Mouse (Mus musculus) retina, adult 2 months (tissue): ENCODE measurements around the gene Fam20b.
A peak's percentile ranks its signal among the peaks of the same experiment; 100 is the strongest.

Source experiments
- DNase-seq: peaks from one replicate; pipeline ENCODE4 v3.0.0-alpha.2; 2012; ENCODE audit warnings: low read depth, low spot score

Fam20b gene

DNA sequence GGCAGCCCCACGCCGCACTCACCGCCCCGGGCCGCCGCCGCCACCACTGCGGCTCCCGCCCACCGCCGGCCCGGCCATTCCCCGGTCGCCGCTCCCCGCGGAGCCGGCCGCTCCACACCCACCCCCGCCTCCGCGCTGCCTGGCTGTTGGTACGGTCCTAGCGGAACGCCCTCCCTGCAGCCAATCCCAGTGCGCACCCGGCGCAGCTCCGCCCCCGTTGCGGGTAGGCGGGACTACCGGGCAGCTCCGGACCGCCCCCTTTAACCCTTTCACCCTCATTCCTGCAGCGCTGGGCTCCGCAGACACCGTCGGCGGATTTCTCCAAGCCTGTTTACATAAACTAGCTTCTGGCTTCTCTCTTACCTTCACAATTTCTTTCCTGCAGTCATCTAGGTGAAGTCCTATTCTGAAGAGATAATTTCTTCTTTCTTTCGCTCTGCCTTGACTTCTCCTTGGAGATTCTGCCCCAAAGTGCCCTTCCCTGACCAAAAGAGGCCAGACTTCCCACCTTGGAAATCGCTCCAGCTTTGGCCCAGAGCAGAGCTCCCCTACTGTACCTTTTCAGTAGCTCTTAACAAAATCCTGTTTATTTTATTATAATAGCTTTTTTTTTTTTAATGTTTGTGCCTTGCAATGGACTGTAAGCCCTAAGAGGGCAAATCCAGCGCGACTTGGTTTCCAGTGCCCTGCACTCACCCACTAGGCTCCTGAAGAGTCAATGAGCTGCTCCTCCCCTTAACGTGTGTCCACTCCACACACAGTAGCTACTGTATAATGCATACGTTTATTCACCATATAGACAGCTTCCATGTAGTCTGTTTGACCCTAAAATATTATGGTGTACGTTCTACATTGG is at the start of gene Fam20b:
Gene Fam20b, minus strand, starts transcription at position 137 of the 856 bp plus-strand sequence.
- DNase-seq: peak; percentile 84

DNA sequence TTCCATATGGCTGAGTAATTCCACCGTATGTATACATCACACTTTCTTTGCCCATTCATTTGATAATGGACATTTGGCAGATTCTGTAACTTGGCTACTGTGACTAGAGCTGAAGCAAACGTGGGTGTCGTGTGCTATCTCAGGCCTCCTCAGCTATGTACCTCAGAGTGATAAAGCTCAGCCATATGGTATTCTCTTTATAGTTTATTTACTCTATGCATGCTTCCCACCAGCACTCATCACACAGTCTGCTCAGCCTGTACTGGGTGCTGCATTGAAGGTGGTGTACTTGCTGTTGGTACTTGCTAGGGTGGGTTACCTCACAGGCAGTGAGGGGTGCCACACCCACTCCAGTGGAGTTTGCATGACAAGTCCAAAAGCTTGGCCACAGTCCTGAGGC is 46.4 kb upstream of the Fam20b start:
- no peak for DNase-seq

DNA sequence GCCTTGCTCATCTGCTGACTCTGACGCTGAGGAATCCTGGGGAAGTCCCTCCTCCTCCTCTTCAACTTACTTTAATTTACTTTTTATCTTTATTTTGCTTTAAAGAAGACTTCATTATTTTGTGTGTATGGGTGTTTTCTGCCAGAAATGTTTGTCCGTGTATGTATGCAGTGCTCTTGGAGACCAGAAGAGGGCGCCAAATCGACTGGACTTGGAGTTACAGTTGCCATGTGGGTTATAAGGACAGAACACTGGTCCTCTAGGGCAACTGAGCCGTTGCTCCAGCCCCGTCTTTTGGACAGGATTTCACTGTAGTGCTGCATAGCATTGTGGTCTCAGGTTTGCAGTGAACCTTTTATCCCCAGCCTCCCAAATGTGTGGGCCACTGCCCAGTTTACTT is 45.7 kb upstream of the Fam20b start:
- DNase-seq: no peak

DNA sequence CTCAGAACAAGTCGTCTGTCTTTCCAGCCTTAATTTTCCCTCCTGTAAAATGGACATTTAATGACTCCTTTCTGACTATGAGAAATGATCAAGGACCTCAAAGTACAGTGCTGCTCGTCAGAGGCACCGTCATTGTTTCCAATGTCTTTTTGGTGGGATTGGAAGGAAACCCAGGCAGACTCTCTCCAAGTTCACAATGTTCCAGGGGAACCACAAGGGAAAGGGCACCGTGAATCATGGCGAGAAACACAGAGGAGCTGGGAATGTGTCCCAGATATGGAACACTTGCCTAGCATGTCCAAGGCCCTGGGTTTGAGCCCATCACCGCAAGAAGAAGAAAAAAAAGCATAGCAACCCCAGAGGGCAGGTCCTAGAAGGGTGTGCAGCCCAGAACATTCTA is 44.4 kb upstream of the Fam20b start:
- no peak for DNase-seq

DNA sequence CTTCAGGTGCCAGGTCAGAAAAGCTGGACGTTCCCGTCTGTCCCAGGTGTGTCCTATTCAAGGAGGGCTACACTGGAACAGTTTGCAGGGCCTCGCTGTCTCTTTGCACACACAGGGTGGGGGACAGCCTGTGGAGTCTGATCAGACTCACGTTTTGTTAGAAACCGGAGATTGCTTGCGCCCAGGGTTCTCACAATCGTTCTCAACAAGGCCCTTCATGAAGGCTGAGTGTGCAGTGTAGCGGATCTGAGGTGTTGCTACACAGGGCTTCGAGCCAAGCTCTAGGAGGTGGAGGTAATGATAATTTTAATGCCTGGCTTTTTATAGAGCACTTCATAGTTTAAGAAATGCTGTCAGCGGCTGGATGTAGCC is 42.5 kb upstream of the Fam20b start:
- DNase-seq: no peak

DNA sequence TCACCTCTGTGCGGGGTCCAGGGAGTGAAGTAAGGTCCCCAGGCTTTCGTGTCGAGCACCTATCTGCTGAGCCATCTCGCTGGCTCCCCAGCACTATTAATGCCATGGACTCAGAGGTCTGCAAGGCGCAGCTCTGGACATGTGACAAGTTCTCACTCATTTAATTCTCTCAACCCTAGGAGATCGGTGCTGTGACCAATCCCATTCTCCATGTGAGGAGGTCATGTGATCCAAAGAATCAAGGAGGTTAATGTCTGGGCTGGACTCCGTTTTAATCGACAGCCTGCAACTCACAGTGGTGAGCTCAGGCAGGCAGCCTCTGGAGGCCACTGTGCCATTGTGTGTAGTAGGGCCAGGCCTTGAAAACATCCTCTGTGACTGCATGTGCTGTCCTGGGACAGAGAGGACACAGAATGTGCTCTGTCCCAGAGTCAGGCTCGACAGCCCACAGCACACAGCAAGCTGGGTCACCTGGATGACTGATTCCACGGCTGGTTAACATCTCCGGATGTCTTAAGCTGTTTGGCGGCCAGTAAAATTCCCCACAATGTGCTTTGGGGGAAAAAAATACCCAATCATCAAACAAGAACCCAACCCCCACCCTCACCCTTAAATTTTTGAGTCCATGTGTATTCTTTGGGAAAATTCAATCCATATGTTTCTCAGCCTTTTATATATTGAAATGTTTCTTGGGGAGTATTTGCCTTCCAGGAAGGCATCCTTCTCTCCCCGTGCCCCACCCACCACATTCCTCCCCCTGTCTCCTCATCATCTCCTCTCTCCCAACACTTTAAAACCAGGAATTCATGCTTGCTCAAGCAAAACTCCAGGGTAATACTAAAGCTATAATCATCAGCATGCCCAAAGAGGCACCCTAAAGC is 41.9 kb upstream of the Fam20b start:
- DNase-seq: no peak

DNA sequence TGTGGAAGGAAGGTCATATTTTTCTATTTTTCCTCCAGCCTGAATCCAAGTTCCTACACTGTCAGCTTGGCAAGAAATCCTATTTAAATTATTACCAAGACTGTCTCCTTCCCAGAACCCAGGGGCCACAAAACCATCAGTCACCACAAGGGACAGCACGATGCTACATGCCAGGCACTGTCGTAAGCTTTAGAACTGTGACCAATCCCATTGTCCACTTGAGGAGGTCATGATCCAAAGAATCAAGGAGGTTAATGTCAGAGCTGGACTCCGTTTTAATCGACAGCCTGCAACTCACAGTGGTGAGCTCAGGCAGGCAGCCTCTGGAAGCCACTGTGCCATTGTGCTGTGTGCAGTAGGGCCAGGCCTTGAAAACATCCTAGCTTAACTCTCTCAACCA is 39.4 kb upstream of the Fam20b start:
- no peak for DNase-seq

DNA sequence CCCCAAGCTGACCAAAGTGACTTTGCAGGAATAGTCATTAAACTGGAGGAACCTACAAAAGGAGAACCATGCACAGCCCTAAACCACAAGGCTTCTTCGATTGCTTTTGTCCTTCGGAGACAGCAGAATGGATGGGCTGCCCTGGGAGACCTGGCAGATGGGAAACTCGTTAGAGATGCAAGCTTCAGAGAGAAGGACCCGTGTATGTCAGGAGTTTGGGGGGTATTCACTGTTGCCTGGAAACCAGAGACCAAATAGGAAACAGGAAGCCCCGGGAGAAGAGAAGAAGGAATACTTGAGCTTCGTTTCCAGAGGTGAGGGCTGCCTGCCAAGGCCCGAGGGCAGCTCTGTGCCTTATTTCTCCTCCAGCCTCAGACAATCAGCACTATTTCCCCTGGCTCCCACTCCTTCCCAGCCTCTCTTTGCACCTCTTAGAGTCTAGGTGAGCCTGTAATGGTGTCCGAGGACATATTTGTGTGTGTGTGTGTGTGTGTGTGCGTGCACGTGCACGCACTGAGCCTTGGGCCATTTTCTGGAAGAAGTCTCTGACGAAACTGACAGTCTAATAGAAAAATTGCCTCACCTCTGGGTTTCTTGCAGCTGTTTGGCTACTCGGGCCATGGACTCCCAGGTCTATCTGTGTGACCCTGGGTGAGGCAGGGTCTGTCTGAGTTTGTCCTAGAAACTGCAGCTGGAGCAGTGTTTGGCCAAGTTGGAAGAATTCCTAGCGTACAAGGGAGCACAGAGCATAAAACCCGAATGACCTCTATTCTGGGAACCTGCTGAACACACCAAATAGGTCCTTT is 35.9 kb upstream of the Fam20b start:
- no peak for DNase-seq

DNA sequence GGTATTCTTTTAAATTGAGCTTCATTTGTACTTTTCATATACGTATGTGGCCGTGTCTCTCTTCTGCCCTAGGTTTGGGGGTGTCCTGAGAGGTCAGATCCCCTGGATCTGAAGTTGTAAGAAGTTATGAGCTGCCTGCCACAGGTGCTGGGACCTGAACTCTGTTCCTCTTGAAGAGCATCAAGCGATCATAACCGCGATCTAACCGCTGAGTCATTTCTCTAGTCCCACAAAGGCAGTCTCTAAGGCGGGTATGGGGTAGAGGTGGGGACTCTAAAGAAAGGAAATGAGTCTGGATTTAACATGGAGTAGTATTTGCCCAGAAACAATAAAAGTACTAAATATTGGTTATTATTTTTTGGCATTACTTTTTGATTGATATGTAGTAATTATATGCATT is 34.1 kb upstream of the Fam20b start:
- DNase-seq: no peak

DNA sequence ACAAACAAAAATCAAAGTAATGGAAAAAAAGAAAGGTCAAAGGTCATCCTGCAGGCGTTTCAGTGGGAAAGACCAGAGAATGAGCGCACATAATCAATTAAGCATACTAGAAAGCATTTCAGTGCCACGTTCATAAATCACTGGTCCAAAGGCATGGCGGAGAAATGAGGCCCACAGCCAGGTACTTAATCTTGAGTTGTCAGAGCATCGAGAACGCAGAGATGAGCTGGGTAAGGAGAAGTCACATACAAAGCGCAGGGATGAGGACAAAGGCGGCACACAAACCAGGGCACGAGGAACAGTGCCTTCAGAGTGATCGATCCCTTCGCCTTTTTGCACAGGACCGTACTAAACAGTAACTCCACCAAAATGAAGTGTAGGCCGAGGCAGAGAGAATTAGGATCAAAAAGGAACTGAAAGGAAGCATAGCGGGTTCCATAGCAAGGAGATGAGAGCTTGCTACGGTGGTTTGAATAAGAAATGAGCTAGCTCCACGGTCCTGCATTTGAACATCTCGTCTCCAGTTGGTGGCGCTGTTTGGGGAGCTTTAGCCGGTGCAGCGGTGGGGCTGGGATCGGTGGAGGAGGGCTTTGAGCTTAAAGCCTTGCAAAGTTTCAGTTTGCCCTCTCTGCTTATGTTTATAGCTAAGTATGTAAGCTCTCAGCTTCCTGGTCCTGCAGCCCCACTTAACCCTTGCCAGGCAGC is 33.3 kb upstream of the Fam20b start:
- DNase-seq: peak; percentile 8

DNA sequence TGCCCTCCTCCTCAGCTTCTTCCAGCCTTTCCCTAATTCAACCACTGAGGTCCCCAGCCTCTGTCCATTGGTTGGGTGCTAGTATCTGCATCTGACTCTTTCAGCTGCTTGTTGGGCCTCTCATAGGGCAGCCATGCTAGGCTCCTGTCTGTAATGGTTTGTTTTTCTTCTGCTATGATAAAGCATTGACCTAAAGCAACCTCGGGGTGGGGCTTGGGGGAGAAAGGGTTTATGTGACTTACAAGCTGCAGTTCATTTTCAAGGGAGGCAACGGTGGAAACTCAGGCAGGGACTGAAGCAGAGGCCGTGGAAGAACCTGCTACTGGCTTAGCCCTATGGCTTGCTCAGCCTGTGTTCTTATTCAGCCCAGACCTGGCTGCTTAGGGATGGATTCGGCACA is 31.4 kb upstream of the Fam20b start:
- no peak for DNase-seq

DNA sequence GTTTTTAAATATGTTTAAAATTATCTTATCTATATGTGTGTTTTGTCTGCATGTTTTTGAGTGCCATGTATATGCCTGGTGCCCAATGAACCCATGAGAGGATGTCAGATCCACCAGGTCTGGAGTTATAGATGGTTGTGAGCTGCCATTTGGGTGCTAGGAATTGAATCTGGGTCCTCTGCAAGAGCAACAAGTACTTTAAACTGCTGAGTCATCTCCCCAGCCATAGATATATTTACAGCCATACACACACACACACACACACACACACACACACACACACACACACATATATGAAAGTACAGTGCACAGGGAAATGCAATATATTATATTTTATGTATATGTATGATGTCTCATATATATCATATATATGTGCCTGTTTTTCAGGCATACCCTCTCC is 30.2 kb upstream of the Fam20b start:
- DNase-seq: no peak

DNA sequence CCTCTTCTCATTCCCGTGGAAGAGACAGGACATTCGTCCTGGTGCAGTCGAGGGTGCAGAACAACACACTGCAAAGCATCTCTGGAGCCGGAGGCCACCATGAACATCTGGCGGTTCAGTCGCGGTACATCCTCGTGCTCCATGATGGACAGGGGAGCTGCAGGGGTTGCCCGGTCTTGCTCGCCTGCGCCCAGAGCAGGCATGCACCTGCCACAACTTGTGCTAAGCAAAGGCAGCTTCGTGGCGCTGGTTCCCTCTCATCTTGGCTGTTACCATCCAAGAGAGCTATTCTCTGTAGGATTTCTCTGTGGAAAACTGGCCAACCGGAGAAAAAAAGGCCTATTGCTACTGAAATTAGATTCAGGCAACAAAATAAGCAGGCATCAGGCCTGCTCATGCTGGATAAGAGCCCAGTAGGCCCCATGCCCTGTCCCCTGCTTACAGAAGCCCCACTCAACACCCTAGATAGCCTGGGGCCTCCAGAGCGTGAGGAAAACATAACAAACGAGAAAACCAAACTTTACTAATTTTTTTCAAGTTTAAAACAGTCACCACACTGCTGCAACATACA is 29.6 kb upstream of the Fam20b start:
- no peak for DNase-seq

DNA sequence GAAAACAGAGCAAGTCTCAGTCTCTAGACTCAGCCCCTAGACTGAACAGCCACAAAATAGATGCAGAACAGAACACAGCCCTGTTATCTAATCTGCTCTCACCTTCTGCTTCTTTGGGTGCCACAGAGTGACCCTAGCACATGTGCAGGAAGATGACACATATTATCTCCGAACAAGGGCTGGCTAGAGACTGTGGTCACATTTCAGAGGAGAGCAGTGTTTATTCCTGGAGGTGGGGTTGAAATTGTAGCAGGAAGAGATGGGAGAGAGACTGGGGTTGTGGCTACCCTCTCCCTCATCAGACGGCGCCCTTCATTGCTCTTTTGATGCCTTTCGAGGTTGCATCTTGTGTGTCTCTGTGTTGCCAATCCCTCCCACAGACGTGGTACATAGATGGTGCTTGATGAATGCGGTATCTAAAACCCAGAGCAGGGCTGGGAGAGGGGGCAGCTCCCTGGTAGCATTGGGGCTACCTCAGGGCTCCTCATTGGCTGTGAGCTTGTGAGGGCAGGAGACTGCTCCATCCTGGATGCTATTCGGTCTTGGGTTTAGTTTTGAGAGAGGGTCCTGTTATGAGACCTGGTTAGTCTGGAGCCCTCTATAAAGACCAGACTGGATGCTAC is 26.4 kb upstream of the Fam20b start:
- DNase-seq: no peak

DNA sequence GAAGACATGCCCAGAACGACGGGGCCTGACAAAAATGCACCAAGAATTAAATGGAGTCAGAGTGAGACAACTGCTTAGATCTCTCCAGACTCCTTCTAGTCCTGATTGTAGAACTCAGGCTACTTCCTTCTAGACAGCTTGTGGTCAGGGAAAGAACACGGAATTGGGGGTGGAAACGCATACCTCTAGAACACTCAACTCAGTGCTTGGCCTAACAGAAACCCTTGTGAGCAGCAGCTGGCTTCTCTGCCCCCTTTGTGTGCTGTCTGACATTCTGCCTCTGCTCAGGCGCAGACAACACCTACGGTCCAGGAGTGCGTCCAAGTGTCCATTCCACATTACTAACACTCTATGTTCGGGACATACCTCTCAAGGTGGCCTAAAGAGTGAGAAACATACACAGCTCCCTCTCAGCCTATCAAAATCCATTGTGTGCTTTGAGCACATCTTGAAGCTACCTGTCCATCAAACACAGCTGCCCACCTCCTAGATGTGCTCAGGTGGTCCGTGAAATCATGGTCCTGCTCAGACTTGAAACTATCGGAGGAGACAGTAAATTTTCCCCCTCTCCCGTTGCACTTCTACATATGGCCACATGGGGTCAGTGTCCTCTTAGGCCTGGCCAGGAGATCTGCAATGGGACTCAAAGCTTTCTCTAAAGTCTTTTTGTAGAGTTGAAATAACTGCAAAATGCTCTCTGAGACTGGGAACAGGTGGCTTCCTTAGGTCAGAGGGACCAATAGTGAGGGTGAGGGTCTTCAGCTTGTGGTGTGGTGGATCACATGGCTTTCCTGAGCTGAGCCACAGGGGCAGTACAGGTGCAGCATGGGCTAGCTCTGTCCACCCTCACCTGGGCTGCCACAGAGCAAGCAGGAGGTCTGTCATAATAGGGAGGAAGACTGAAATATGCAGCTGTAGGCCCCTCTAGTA is 22.9 kb upstream of the Fam20b start:
- DNase-seq: peak; percentile 39

DNA sequence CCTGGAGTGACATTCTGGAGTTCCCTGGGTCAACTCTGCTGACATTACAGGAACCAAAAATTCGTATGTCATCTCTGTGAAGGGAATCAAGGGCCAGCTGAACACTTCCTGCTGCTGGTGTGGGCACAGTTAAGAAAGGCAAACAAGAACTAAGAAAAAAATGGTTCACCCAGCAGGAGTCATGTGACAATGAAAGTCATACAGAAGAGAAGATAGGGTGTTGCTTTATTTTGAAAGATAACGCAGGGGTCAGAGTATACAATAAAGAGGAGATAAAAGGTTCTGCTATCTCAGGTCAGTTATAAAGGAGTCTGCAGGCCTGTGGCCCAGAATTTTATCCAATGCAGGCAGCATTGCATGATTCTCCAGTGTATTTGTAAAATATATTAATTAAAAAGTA is 16.9 kb upstream of the Fam20b start:
- no peak for DNase-seq

DNA sequence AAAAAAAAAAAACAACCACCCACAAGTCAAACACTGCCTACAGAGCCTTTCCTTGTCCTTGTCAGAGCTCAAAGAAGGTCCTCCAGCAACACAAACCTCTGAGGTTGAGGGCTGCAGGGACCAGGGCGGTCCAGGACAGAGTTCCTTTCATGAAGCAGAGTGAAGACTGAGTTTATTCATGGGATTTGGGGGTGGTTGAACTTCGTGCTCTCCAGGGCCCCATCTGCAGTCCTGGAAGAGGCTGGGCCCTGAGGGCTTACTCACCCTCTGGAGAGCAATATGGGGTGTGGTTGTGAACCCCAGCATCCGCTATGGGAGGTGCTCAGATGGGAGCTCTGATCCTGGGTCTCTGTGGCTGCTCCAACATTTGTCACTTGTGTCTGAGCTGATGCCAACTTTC is 15.1 kb upstream of the Fam20b start:
- DNase-seq: no peak

DNA sequence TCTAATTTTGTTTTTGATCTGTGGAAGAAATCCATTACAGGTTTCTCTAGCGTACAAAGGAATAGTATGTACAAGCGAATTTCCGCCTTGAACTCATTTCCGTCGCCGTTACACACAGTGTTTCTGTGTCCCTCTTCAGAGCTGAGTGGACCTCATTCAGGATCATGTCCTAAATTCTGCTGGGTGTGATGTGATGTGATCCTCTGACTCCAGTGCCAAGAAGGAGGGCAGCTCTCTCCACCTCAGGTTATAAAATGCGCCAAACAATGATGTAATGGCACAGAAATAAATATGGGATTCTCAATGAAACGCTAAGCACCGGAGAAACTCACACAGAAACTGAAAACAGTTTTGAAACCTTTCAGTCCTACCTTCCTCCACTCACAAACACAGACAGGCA is 14.7 kb upstream of the Fam20b start:
- no peak for DNase-seq

DNA sequence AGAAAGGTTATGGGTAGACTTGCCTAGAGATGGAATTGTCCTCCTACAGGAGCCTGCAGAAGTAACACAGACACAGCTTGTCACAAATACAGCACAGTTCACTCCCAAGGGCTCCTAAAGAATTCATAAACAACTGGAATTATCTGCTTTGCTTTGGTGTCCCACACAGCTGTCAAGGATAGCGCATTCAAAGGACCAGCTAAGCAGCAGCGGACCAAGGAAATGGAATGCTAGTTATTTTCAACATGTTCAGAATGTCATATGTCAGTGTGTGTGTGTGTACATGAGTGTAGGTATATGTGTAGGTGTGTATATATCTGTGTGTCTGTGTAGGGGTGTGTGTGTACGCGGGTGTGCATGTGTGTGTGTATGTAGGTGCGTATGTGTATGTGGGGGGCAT is 14.1 kb upstream of the Fam20b start:
- DNase-seq: no peak

DNA sequence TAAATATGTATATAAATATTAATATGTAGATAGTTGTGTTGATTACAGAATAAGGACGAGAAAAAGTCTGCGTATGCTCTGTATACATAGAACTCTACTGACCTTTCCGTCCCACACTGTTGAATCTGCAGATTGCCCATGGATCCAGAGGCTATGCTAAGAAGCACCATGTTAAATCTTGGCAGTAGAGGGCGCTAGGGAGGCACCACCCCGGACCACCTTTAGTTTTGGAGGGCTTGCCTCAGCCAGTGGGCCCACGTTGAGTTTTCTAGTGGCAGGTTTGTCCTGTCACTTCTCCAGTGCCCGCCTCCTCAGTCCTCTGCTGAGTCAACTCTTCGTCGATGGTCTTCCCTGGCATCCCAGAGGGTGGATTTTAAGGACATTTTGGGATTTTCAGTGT is 11.9 kb upstream of the Fam20b start:
- DNase-seq: no peak
